Mouse (Mus musculus): Measurements from ENCODE around the gene Sec61a2. TPM values are rescaled to one million over a fixed set of nuclear protein-coding genes. Genes with fewer than 3 reads are reported as not detected.

Sec61a2 gene
- total and polyA plus RNA-seq, 3 experiments = 20.8 to 53.5 (median 44.6) TPM

DNA sequence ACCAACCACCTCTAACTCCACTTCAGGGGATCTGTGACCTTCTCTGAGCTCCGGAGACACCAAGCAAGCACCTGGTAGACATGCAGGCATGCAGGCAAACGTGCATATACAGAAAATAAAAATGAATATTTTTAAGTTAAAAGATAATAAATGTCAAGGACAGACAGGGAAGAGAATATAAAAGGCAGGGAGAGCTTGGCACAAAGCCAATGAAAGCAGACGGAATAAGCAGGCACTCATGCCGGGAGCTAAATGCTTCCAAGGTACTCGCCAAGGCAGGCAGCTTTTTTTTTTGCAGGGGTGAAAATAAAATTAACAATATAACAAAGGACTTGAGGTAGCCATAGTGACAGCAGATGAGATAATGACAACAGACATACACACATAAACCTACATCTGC is 10.9 kb upstream of the Sec61a2 start:
- Histone ChIP-seq H3K4me3 (replicated peaks in 1 of 3; ENCODE audit: low read depth in 2 of 3, low read length in 2 of 3, poor library complexity in 1 of 3) (no peak overlapping the region), H3K27me3 (replicated peaks) (no peaks in the 10 kb centered on the region), H3K79me2 (replicated peaks; ENCODE audit: control insufficient read depth, extremely low read depth, insufficient read depth, poor library complexity, severe bottlenecking) (no peaks in the 10 kb centered on the region), H3K9me3 (replicated peaks; ENCODE audit: low read length) (no peaks in the 10 kb centered on the region), H3K9ac (ENCODE audit: insufficient read depth, low read depth) (no peak overlapping the region), H3K36me3 (replicated peaks in 1 of 2; ENCODE audit: control insufficient read depth in 1 of 2, insufficient read depth in 1 of 2, low read length in 1 of 2) (no peaks in the 10 kb centered on the region), H3K4me1 (ENCODE audit: control insufficient read depth in 1 of 2, insufficient read depth in 2 of 2) (no peaks in the 10 kb centered on the region), H3K27ac (ENCODE audit: insufficient read depth, low read depth) (no peak overlapping the region), H3K4me2 (ENCODE audit: insufficient read depth, low read depth, poor library complexity, severe bottlenecking) (no peak overlapping the region)
- TF ChIP-seq UBTF (IDR thresholded peaks at IDR 0.05; ENCODE audit: low read depth, low read length) (no peak), KAT2A (IDR thresholded peaks at IDR 0.05; ENCODE audit: insufficient replicate concordance, low read length) (no peak), TBP (conservative IDR thresholded peaks at IDR 0.05; ENCODE audit: low read depth, low read length) (no peak)
- dilution Hi-C loops (cut with MboI; ENCODE audit: extremely low pct_ligation_motif_present, extremely low pct_unique_long_range_greater_than_20kb, low sequenced_read_pairs) (no loop called here), in situ Hi-C loops (cut with MboI; ENCODE audit: low pct_ligation_motif_present, low pct_unique_long_range_greater_than_20kb, low sequenced_read_pairs) (no loop called here)
- DNase-seq (ENCODE audit: extremely low read depth) = no peak

DNA sequence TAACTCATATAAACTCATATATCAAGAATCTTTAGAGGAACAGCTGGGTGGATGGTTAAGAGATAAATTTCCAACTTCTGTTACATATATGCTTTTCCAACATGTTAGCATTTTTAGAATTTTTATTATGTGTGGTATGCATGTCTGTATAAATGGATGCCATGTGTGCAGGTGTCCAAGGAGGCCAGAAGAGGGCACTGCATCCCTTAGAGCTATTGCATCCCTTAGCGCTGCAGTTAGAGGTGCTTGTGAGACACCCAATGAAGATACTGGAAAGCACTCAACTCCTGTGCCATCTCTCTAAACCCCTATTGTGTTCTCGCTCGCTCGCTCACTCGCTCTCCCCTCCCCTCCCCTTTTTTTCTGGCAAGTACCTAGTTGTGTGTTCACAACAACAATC is 4.9 kb upstream of the Sec61a2 start:
- TF ChIP-seq TCF12 (IDR thresholded peaks at IDR 0.05; ENCODE audit: low read depth, low read length) = 0 out of 2 replicates have a peak, but pooled peaks have one; percentile 29
- no peak for TF ChIP-seq NRF1 (IDR thresholded peaks at IDR 0.05; ENCODE audit: low read depth, low read length)
- TF ChIP-seq MAFK (IDR thresholded peaks at IDR 0.05; ENCODE audit: insufficient replicate concordance, low read length) = peak; percentile 25; the same call in 1 of the 2 replicates
- TF ChIP-seq BHLHE40 (IDR thresholded peaks at IDR 0.05; ENCODE audit: low read depth, low read length) = no peak
- TF ChIP-seq HCFC1 (IDR thresholded peaks at IDR 0.05; ENCODE audit: low read depth, low read length) = no peak
- peak; percentile 57; the same call in 1 of the 2 replicates for TF ChIP-seq JUND (conservative IDR thresholded peaks at IDR 0.05; ENCODE audit: low read depth, low read length)
- TF ChIP-seq MAX (IDR thresholded peaks at IDR 0.05; ENCODE audit: low read length) = peak; percentile 39; the same call in 1 of the 2 replicates
- TF ChIP-seq ZC3H11A (IDR thresholded peaks at IDR 0.05; ENCODE audit: low read depth, low read length) = peak; percentile 51
- no peak for TF ChIP-seq PAX5 (IDR thresholded peaks at IDR 0.05; ENCODE audit: low read length)
- no peak for TF ChIP-seq E2F4 (IDR thresholded peaks at IDR 0.05; ENCODE audit: insufficient replicate concordance, low read depth, low read length)
- TF ChIP-seq MEF2A (IDR thresholded peaks at IDR 0.05; ENCODE audit: borderline replicate concordance, low read depth, low read length) = 0 out of 2 replicates have a peak, but pooled peaks have one; percentile 29
- TF ChIP-seq TBP (conservative IDR thresholded peaks at IDR 0.05; ENCODE audit: low read depth, low read length) = no peak
- no peak for TF ChIP-seq MAZ (IDR thresholded peaks at IDR 0.05; ENCODE audit: low read depth, low read length)
- no peak for TF ChIP-seq USF1 (IDR thresholded peaks at IDR 0.05; ENCODE audit: low read depth, low read length)
- TF ChIP-seq KAT2A (IDR thresholded peaks at IDR 0.05; ENCODE audit: insufficient replicate concordance, low read length) = no peak
- no peak for TF ChIP-seq RCOR1 (conservative IDR thresholded peaks at IDR 0.05; ENCODE audit: low read depth, low read length)
- TF ChIP-seq CHD1 (IDR thresholded peaks at IDR 0.05; ENCODE audit: low read depth, low read length) = no peak
- TF ChIP-seq POLR2A (IDR thresholded peaks at IDR 0.05; ENCODE audit: low read depth, low read length) = no peak
- peak; percentile 76 to 85 for TF ChIP-seq CTCF (conservative IDR thresholded peaks at IDR 0.05 in 1 of 2, IDR thresholded peaks at IDR 0.05 in 1 of 2; ENCODE audit: low read depth in 2 of 2, low read length in 2 of 2)
- TF ChIP-seq NELFE (IDR thresholded peaks at IDR 0.05; ENCODE audit: low read depth, low read length) = peak; percentile 21; the same call in 1 of the 2 replicates
- TF ChIP-seq RAD21 (IDR thresholded peaks at IDR 0.05; ENCODE audit: low read depth, low read length) = peak; percentile 85
- TF ChIP-seq USF2 (conservative IDR thresholded peaks at IDR 0.05; ENCODE audit: low read depth, low read length) = no peak
- TF ChIP-seq ZKSCAN1 (IDR thresholded peaks at IDR 0.05; ENCODE audit: borderline replicate concordance, low read depth, low read length) = no peak
- peak; percentile 39; the same call in 1 of the 2 replicates for TF ChIP-seq SIN3A (IDR thresholded peaks at IDR 0.05; ENCODE audit: low read length)
- 0 out of 2 replicates have a peak, but pooled peaks have one; percentile 24 for TF ChIP-seq IRF4 (IDR thresholded peaks at IDR 0.05; ENCODE audit: low read depth, low read length)
- TF ChIP-seq SMC3 (IDR thresholded peaks at IDR 0.05; ENCODE audit: low read depth, low read length) = peak; percentile 85
- no peak for TF ChIP-seq ETS1 (conservative IDR thresholded peaks at IDR 0.05; ENCODE audit: low read depth, low read length)
- no peak for TF ChIP-seq CHD2 (IDR thresholded peaks at IDR 0.05; ENCODE audit: low read length)
- TF ChIP-seq MYC (IDR thresholded peaks at IDR 0.05; ENCODE audit: low read depth, low read length) = peak; percentile 82
- no peak for TF ChIP-seq ZNF384 (IDR thresholded peaks at IDR 0.05; ENCODE audit: low read depth, low read length)
- no peak for TF ChIP-seq ELF1 (IDR thresholded peaks at IDR 0.05; ENCODE audit: low read depth, low read length)
- in situ Hi-C loops (cut with MboI; ENCODE audit: low pct_ligation_motif_present, low pct_unique_long_range_greater_than_20kb, low sequenced_read_pairs) (no loop called here), dilution Hi-C loops (cut with MboI; ENCODE audit: extremely low pct_ligation_motif_present, extremely low pct_unique_long_range_greater_than_20kb, low sequenced_read_pairs) (no loop called here)
- no peaks in the 10 kb centered on the region for H3K27me3 ChIP-seq (replicated peaks)
- H3K27ac ChIP-seq (ENCODE audit: insufficient read depth, low read depth) = no peak overlapping the region
- no peaks in the 10 kb centered on the region for H3K9me3 ChIP-seq (replicated peaks; ENCODE audit: low read length)
- H3K9ac ChIP-seq (ENCODE audit: insufficient read depth, low read depth) = no peak overlapping the region
- no peaks in the 10 kb centered on the region for H3K36me3 ChIP-seq (replicated peaks in 1 of 2; ENCODE audit: control insufficient read depth in 1 of 2, insufficient read depth in 1 of 2, low read length in 1 of 2)
- H3K4me1 ChIP-seq (ENCODE audit: control insufficient read depth in 1 of 2, insufficient read depth in 2 of 2) = no peaks in the 10 kb centered on the region
- DNase-seq (ENCODE audit: extremely low read depth) = peak; percentile 72
- no peak overlapping the region for H3K4me2 ChIP-seq (ENCODE audit: insufficient read depth, low read depth, poor library complexity, severe bottlenecking)
- H3K4me3 ChIP-seq (replicated peaks in 1 of 3; ENCODE audit: low read depth in 2 of 3, low read length in 2 of 3, poor library complexity in 1 of 3) = no peak overlapping the region
- H3K79me2 ChIP-seq (replicated peaks; ENCODE audit: control insufficient read depth, extremely low read depth, insufficient read depth, poor library complexity, severe bottlenecking) = no peaks in the 10 kb centered on the region

All from CH12.LX (cell line).